Mouse (Mus musculus) Muller cell, postnatal 12 days (primary cell): ENCODE results near the gene Mmel1.

ENCODE experiments used
- DNase-seq: peaks from one replicate; pipeline ENCODE4 v3.0.0-alpha.2; 2015; ENCODE audit errors: inconsistent ontology term

Mmel1 gene

DNA sequence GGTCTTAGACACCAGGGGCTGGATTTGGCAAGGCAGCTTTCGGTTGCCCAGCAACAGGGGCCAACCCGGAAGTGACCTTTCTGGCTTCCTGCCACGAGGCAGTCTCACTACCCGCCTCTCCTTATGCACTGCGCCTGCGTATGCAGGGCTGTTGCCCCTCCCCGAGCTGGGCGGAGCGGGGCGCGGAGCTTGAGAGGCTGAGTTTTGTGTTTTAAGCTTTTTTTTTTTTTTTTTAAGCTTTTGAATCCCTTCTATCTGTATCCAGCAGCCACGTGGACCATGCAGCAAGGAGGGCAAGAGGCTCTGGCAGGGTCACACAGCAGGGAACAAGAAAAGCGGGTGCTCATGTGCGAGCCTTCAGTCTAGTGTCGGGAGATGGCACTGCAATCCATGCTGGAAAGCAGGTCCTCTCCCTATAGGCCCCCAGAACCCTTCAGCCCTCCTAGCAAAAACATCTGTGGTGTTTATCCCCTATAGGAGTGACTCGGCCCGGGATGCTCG, 5.1 kb upstream of the Mmel1 start:
- peak; percentile 83 for DNase-seq

- no peak for DNase-seq
These were observed 4.2 kb upstream of the Mmel1 start for GRCm38 (mm10) chr4:154864961-154865760.

DNA sequence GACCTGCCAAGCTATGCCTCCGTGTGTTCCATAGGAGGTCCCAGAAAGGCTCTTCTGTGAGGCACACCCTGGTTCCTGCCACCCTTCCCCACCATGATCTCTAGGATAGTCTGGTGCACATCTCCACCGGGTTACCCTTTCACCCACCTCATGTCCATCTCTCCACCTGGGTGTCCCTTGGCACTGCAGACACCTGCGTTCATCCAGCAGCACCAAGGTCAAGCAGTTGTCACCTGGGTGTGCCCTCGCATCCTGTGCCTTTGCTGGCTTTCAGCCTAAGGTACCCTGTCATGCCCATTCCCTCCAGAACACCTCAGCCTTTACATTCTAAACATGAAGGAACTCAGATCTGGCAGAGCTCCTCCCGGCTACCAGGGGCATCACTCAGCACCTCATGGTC, 3.0 kb upstream of the Mmel1 start:
- DNase-seq = no peak

DNA sequence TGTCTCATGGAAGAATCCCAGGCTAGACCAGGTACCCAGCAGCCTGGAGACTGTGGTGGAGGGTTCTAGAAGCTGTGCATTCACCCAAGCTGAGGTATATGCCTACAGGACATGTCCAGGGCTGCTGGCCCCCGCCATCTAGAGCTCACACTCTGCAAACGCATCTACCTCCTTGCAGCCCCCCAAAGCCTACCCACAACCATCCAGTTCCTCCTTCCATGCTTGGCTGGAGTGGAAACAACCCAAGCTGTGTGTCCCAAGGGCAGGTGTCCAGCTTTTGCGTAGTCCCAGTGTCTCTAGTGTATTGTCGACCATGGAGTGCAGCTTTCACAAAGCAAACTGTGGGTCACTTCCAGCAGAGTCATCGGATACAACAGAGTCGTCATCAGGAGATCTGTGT, 2.1 kb upstream of the Mmel1 start:
- no peak for DNase-seq

GRCm38 (mm10) chr4:154870721-154871120, 1.3 kb downstream of the Mmel1 start:
- DNase-seq = no peak

GRCm38 (mm10) chr4:154871757-154872251, 2.4 kb downstream of the Mmel1 start:
- DNase-seq = peak; percentile 25

DNA sequence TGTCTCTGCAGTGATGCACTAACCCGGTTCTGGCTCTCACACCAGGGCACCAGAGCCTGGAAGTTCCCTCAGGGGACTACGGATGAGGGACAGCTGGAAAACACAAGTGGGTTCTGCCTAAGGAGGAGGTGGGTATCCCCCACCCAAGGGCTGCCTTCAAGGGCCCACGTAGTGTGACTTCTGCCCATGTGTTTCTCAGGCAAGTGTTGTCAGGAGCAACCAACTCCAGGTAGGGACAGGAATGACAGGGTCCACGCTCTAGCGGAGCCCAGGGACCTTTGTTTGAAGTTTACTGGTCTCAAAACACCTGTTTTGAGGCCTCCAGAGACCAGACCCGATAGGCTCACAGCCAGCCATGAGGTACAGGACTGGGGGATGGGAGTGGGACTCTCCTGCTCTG, 3.8 kb downstream of the Mmel1 start:
- DNase-seq = no peak

- DNase-seq = peak; percentile 92
These were observed 8.6 kb downstream of the Mmel1 start for GRCm38 (mm10) chr4:154877864-154878548.

- DNase-seq = no peak
These were observed 11.3 kb downstream of the Mmel1 start for GRCm38 (mm10) chr4:154880730-154881129.

GRCm38 (mm10) chr4:154882014-154882659, 12.8 kb downstream of the Mmel1 start:
- DNase-seq = no peak

DNA sequence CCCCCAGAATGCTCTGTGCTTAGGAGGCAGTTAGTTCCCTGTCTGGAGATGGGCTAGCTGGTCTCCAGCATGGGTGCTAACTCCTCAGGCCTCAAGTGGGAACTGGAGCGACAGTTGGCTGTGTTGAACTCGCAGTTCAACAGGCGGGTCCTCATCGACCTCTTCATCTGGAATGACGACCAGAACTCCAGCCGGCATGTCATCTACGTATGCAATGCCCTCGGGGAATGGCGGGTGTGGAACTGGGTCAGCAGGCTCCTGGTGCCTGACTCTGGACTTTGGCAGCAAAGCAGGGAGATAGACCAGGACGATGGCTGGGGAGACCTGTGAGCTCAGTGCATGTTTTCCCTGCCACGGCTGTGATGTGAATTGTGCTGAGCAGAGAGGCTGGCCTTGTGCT, 16.0 kb downstream of the Mmel1 start:
- DNase-seq = no peak

- DNase-seq = no peak
These were observed 17.6 kb downstream of the Mmel1 start for GRCm38 (mm10) chr4:154886876-154887592.

DNA sequence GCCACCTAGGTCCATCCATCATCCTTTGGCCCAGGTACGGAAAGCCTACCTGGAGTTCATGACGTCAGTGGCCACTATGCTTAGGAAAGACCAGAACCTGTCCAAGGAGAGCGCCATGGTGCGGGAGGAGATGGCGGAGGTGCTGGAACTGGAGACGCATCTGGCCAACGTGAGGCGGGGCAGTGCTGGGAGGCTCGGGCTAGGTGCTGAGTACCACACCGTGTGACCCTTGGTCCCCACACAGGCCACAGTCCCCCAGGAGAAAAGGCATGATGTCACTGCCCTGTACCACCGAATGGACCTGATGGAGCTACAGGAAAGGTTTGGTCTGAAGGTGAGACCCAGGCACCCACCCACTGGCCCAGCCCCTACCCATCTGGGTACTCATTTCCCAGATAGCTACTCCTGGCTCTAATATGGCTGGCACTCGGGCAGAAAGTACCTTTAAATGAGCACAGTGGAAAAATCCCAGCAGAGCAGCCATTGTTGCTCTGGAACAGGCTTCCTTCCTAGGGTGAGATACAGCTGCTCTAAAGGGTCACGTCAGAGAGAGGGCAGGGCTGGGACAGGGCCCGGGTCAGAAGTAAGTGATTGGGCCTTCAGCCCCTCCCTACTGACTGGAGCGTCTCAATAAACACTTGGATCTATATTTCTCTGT, 18.3 kb downstream of the Mmel1 start:
- no peak for DNase-seq

GRCm38 (mm10) chr4:154890887-154891286, 21.5 kb downstream of the Mmel1 start:
- no peak for DNase-seq

DNA sequence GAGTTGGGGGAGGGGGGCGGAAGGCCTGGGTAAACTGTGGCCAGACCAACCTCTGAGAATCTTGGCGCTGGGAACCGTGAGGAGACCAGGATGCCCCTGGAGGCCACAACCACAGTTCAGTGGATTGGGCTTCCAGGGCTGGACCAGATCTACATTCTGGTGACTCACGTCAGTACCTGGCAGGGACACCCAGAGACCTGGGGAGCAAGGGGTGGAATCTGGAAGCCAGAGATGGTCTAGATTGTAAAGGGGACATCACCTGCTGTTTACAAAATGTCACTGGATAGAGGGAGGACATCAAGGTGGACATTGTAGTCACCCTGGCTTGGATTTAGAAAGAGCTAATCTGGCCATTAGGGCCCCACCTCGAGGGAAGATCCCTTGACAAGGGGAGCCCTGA, 26.2 kb downstream of the Mmel1 start:
- DNase-seq = no peak

- DNase-seq = no peak
These were observed 28.5 kb downstream of the Mmel1 start for GRCm38 (mm10) chr4:154897676-154898465.

DNA sequence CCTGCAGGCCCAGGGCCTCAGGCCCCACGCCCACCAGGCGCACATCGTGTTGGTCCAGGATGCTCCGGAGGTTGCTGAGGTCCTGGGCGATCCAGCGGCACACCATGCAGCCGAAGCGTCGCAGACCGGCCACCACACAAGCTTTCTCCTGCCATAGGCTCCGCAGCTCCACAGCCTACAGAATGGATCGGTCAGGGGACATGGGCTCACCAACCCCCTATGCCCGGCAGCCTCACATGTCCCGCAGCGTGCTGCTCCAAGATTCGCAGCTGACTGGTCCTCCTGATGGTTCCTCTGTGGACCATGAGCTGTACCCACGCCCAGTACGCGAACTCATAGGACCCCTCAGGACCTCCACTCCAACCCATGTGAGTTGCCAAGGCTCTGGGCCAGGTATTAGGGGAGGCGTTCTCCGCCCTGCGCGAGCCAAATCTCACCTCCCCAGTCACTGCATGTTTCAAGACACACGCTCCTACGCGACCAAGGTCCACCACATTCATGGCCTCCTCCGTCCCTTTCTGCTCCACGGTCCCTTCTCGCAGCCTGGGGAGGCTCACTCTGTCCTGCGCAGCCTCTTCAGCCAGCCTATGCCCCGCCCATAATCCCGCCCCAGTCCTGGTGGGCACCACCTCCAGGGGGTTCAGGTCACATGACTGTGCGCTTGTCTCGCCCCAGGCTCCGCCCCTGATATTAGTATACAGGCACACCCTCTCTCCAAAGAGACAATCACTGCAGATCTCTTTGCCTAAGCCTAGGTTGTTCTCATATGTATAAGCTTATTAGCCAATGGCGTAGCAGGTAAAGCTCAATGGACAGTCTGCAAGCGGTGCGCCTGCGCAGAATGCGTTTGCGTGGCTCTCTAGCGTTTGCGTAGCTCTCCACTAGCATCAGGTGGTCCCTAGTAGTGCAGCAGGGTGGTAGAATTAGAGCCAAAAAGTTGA, 29.4 kb downstream of the Mmel1 start, which contains the start of gene Fam213b:
Gene Fam213b, minus strand, starts transcription at position 630 of the 941 bp plus-strand sequence.
- DNase-seq = peak; percentile 90

- DNase-seq = no peak
These were observed 33.0 kb downstream of the Mmel1 start for GRCm38 (mm10) chr4:154902371-154902770.
